Mouse (Mus musculus): ENCODE measurements around the gene Sart1. TPM values are rescaled to one million over a fixed set of nuclear protein-coding genes. Genes with fewer than 3 reads are reported as not detected.

Sart1 gene
- total RNA-seq, 1 experiment, result 111 TPM

GRCm38 (mm10) chr19:5413840-5414239 lies 25.3 kb upstream of the Sart1 start:
- Histone ChIP-seq H3K9ac (ENCODE audit: insufficient read depth, low read depth, low read length, poor library complexity, severe bottlenecking) (no peak overlapping the region), H3K9me3 (ENCODE audit: control insufficient read depth, insufficient read depth, low read depth, low read length) (no peaks in the 10 kb centered on the region), H3K36me3 (ENCODE audit: control insufficient read depth, insufficient read depth, low read length, poor library complexity, severe bottlenecking) (no peaks in the 10 kb centered on the region), H3K4me3 (ENCODE audit: insufficient read depth in 1 of 2, low read depth in 1 of 2, low read length in 2 of 2, poor library complexity in 1 of 2, severe bottlenecking in 1 of 2) (no peak overlapping the region), H3K27ac (ENCODE audit: insufficient read depth, low read depth, low read length, poor library complexity, severe bottlenecking) (no peak overlapping the region), H3K4me1 (ENCODE audit: control insufficient read depth in 2 of 2, insufficient read depth in 2 of 2, low read length in 2 of 2, poor library complexity in 1 of 2) (peaks cover 0 to 3% of the 10 kb centered on the region in 2 experiments; a peak in 1 of 4 replicates)
- in situ Hi-C loops (cut with MboI; ENCODE audit: low sequenced_read_pairs in 2 of 2, unreplicated experiment in 2 of 2), result no loop called here
- TF ChIP-seq MAFK (IDR thresholded peaks at IDR 0.05; ENCODE audit: insufficient read depth, low read depth, low read length), result no peak
- TF ChIP-seq ZC3H11A (IDR thresholded peaks at IDR 0.05; ENCODE audit: borderline replicate concordance, low read depth, low read length), result no peak
- DNase-seq (ENCODE audit: low read depth, low spot score), result no peak

- DNase-seq (ENCODE audit: low read depth, low spot score), result no peak
- Histone ChIP-seq H3K4me3 (ENCODE audit: insufficient read depth in 1 of 2, low read depth in 1 of 2, low read length in 2 of 2, poor library complexity in 1 of 2, severe bottlenecking in 1 of 2) (no peak overlapping the region), H3K27ac (ENCODE audit: insufficient read depth, low read depth, low read length, poor library complexity, severe bottlenecking) (no peak overlapping the region), H3K9me3 (ENCODE audit: control insufficient read depth, insufficient read depth, low read depth, low read length) (no peaks in the 10 kb centered on the region), H3K36me3 (ENCODE audit: control insufficient read depth, insufficient read depth, low read length, poor library complexity, severe bottlenecking) (no peaks in the 10 kb centered on the region), H3K9ac (ENCODE audit: insufficient read depth, low read depth, low read length, poor library complexity, severe bottlenecking) (no peak overlapping the region), H3K4me1 (ENCODE audit: control insufficient read depth in 2 of 2, insufficient read depth in 2 of 2, low read length in 2 of 2, poor library complexity in 1 of 2) (peaks cover 0 to 8% of the 10 kb centered on the region in 2 experiments; a peak in 1 of 4 replicates)
- TF ChIP-seq ZNF384 (IDR thresholded peaks at IDR 0.05; ENCODE audit: low read depth, low read length), result no peak
- TF ChIP-seq MAFK (IDR thresholded peaks at IDR 0.05; ENCODE audit: insufficient read depth, low read depth, low read length), result no peak
- TF ChIP-seq CHD2 (IDR thresholded peaks at IDR 0.05; ENCODE audit: low read depth, low read length), result no peak
- TF ChIP-seq HCFC1 (IDR thresholded peaks at IDR 0.05; ENCODE audit: borderline replicate concordance, insufficient read depth, low read length), result no peak
- no peak for TF ChIP-seq ZC3H11A (IDR thresholded peaks at IDR 0.05; ENCODE audit: borderline replicate concordance, low read depth, low read length)
- in situ Hi-C loops (cut with MboI; ENCODE audit: low sequenced_read_pairs in 2 of 2, unreplicated experiment in 2 of 2), result no loop called here
These were observed 23.5 kb upstream of the Sart1 start for GRCm38 (mm10) chr19:5411961-5412360.

- in situ Hi-C loops (cut with MboI; ENCODE audit: low sequenced_read_pairs in 2 of 2, unreplicated experiment in 2 of 2), result no loop called here
- Histone ChIP-seq H3K4me1 (ENCODE audit: control insufficient read depth in 2 of 2, insufficient read depth in 2 of 2, low read length in 2 of 2, poor library complexity in 1 of 2) (peaks cover 0 to 8% of the 10 kb centered on the region in 2 experiments; a peak in 2 of 4 replicates), H3K27ac (ENCODE audit: insufficient read depth, low read depth, low read length, poor library complexity, severe bottlenecking) (no peak overlapping the region), H3K4me3 (ENCODE audit: insufficient read depth in 1 of 2, low read depth in 1 of 2, low read length in 2 of 2, poor library complexity in 1 of 2, severe bottlenecking in 1 of 2) (no peak overlapping the region), H3K9me3 (ENCODE audit: control insufficient read depth, insufficient read depth, low read depth, low read length) (no peaks in the 10 kb centered on the region), H3K9ac (ENCODE audit: insufficient read depth, low read depth, low read length, poor library complexity, severe bottlenecking) (no peak overlapping the region), H3K36me3 (ENCODE audit: control insufficient read depth, insufficient read depth, low read length, poor library complexity, severe bottlenecking) (no peaks in the 10 kb centered on the region)
- no peak for DNase-seq (ENCODE audit: low read depth, low spot score)
- TF ChIP-seq MAFK (IDR thresholded peaks at IDR 0.05; ENCODE audit: insufficient read depth, low read depth, low read length), result no peak
- TF ChIP-seq CHD2 (IDR thresholded peaks at IDR 0.05; ENCODE audit: low read depth, low read length), result no peak
- TF ChIP-seq ZC3H11A (IDR thresholded peaks at IDR 0.05; ENCODE audit: borderline replicate concordance, low read depth, low read length), result no peak
- TF ChIP-seq ZNF384 (IDR thresholded peaks at IDR 0.05; ENCODE audit: low read depth, low read length), result no peak
- TF ChIP-seq HCFC1 (IDR thresholded peaks at IDR 0.05; ENCODE audit: borderline replicate concordance, insufficient read depth, low read length), result no peak
These were observed 22.1 kb upstream of the Sart1 start for GRCm38 (mm10) chr19:5410641-5411040.

- Histone ChIP-seq H3K4me1 (ENCODE audit: control insufficient read depth in 2 of 2, insufficient read depth in 2 of 2, low read length in 2 of 2, poor library complexity in 1 of 2) (peaks cover 0 to 8% of the 10 kb centered on the region in 2 experiments; a peak in 2 of 4 replicates), H3K36me3 (ENCODE audit: control insufficient read depth, insufficient read depth, low read length, poor library complexity, severe bottlenecking) (no peaks in the 10 kb centered on the region), H3K9me3 (ENCODE audit: control insufficient read depth, insufficient read depth, low read depth, low read length) (no peaks in the 10 kb centered on the region), H3K4me3 (ENCODE audit: insufficient read depth in 1 of 2, low read depth in 1 of 2, low read length in 2 of 2, poor library complexity in 1 of 2, severe bottlenecking in 1 of 2) (no peak overlapping the region), H3K27ac (ENCODE audit: insufficient read depth, low read depth, low read length, poor library complexity, severe bottlenecking) (no peak overlapping the region), H3K9ac (ENCODE audit: insufficient read depth, low read depth, low read length, poor library complexity, severe bottlenecking) (no peak overlapping the region)
- no peak for TF ChIP-seq CHD2 (IDR thresholded peaks at IDR 0.05; ENCODE audit: low read depth, low read length)
- no peak for TF ChIP-seq HCFC1 (IDR thresholded peaks at IDR 0.05; ENCODE audit: borderline replicate concordance, insufficient read depth, low read length)
- TF ChIP-seq ZNF384 (IDR thresholded peaks at IDR 0.05; ENCODE audit: low read depth, low read length), result no peak
- no peak for TF ChIP-seq MAFK (IDR thresholded peaks at IDR 0.05; ENCODE audit: insufficient read depth, low read depth, low read length)
- TF ChIP-seq ZC3H11A (IDR thresholded peaks at IDR 0.05; ENCODE audit: borderline replicate concordance, low read depth, low read length), result no peak
- in situ Hi-C loops (cut with MboI; ENCODE audit: low sequenced_read_pairs in 2 of 2, unreplicated experiment in 2 of 2), result no loop called here
- DNase-seq (ENCODE audit: low read depth, low spot score), result no peak
These were observed 20.6 kb upstream of the Sart1 start for GRCm38 (mm10) chr19:5409068-5409467.

Measured in ES-E14 (cell line).